Mouse (Mus musculus) heart, postnatal 0 days (tissue): Measurements from ENCODE around the gene Thap8. TPM values are rescaled to one million over a fixed set of nuclear protein-coding genes. Genes with fewer than 3 reads are reported as not detected.
"Not testable (repeated sequence)": the region's sequence is repeated elsewhere in the genome, so short reads cannot be mapped to it uniquely, and the experiment has no call there.

Source experiments
- ATAC-seq: fragments of 200-750 bp; cut with Nextera tagmentation; 2 replicates; pipeline ENCODE4 v1.8.0; 2017; ENCODE audit warnings: low read depth, moderate number of reproducible peaks, moderate library complexity; ENCODE audit not compliant: insufficient read depth
- DNase-seq: peaks from one replicate; pipeline ENCODE4 v3.0.0-alpha.2; 2016; ENCODE audit warnings: low spot score
- H3K27ac ChIP-seq: fragments of 300-500 bp; sonication (generic); 2 replicates; pipeline ENCODE4 v1.5.1; 2014; ENCODE audit warnings: low read depth, mild to moderate bottlenecking
- H3K27me3 ChIP-seq: fragments of 300-500 bp; sonication (generic); 2 replicates; pipeline ENCODE4 v1.6.1; 2014; ENCODE audit warnings: low read length, mixed read lengths; ENCODE audit not compliant: control insufficient read depth, insufficient read depth
- H3K36me3 ChIP-seq: fragments of 300-500 bp; sonication (generic); replicated peaks from 2 replicates; pipeline ENCODE4 v1.6.1; 2014; ENCODE audit warnings: low read length, mixed read lengths; ENCODE audit not compliant: control insufficient read depth, insufficient read depth
- H3K4me1 ChIP-seq: fragments of 300-500 bp; sonication (generic); 2 replicates; pipeline ENCODE4 v1.6.1; 2014; ENCODE audit warnings: antibody characterized with exemption; ENCODE audit not compliant: control insufficient read depth, insufficient read depth
- H3K4me2 ChIP-seq: fragments of 300-500 bp; sonication (generic); 2 replicates; pipeline ENCODE4 v1.6.1; 2014; ENCODE audit warnings: low read depth, mild to moderate bottlenecking, low read length, moderate library complexity
- H3K4me3 ChIP-seq: fragments of 300-500 bp; sonication (generic); 2 replicates; pipeline ENCODE4 v1.5.1; 2014; ENCODE audit warnings: low read depth, low read length
- H3K9ac ChIP-seq: fragments of 300-500 bp; sonication (generic); replicated peaks from 2 replicates; pipeline ENCODE4 v1.6.1; 2014; ENCODE audit warnings: low read depth, low read length, mixed read lengths
- H3K9me3 ChIP-seq: fragments of 300-500 bp; sonication (generic); replicated peaks from 2 replicates; pipeline ENCODE4 v1.6.1; 2016; ENCODE audit warnings: low read length; ENCODE audit not compliant: control insufficient read depth
- CTCF ChIP-seq: IDR thresholded peaks from 2 replicates; pipeline ENCODE4 v1.5.1; 2016; ENCODE audit warnings: antibody characterized with exemption, control low read depth, low read depth
- EP300 ChIP-seq: IDR thresholded peaks from 2 replicates; pipeline ENCODE4 v1.6.1; 2016; ENCODE audit warnings: antibody characterized with exemption, low read depth
- WGBS: fragments of 180-500 bp; shearing (Covaris S2); extraction: QIAGEN DNeasy Blood & Tissue Kit; methylation state at CpG from one replicate; pipeline ENCODE4 v1.1.7; 2014; 5-methylcytosine and 5-hydroxymethylcytosine counted together
- polyA plus RNA-seq: library from polyadenylated mRNA; unstranded; fragments of >200 nt; fragmentation: Nextera tagmentation; extraction: Ambion mirVana; gene quantifications from 2 replicates; pipeline ENCODE4 v1.2.1, GENCODE M21; 2015
- total RNA-seq: library from RNA; depleted of rRNA; stranded (reverse); fragments of >200 nt; gene quantifications from 2 replicates; pipeline ENCODE4 v1.2.3, GENCODE M21; 2014; ENCODE audit warnings: low replicate concordance

The Thap8 gene
- total and polyA plus RNA-seq, 2 experiments from 2014 or later, result 0.33 TPM; not detected in 1

- no peak overlapping the region for H3K27ac ChIP-seq
- 90% methylated on average over 15 of the region's 15 CpGs for WGBS
- no peak for DNase-seq
- H3K27me3 ChIP-seq, result no peaks in the 10 kb centered on the region
- ATAC-seq, result no peak
- H3K4me1 ChIP-seq, result peaks cover 9% of the 10 kb centered on the region
- no peak overlapping the region for H3K4me2 ChIP-seq
- no peak overlapping the region for H3K4me3 ChIP-seq
- no peak overlapping the region for H3K9ac ChIP-seq
- no peak for TF ChIP-seq CTCF
- no peak for TF ChIP-seq EP300
- H3K9me3 ChIP-seq, result no peaks in the 10 kb centered on the region
- H3K36me3 ChIP-seq, result peaks cover 14% of the 10 kb centered on the region
Measured at GRCm38 (mm10) chr7:30234276-30234858, 45.5 kb upstream of the Thap8 start.

GRCm38 (mm10) chr7:30235091-30235490 is 44.8 kb upstream of the Thap8 start:
- peaks cover 9% of the 10 kb centered on the region for H3K4me1 ChIP-seq
- no peak overlapping the region for H3K9ac ChIP-seq
- H3K27ac ChIP-seq, result no peak overlapping the region
- H3K4me3 ChIP-seq, result no peak overlapping the region
- no peaks in the 10 kb centered on the region for H3K9me3 ChIP-seq
- ATAC-seq, result no peak
- WGBS, result 84% methylated on average over 8 of the region's 8 CpGs
- H3K27me3 ChIP-seq, result no peaks in the 10 kb centered on the region
- H3K36me3 ChIP-seq, result peaks cover 9% of the 10 kb centered on the region
- no peak overlapping the region for H3K4me2 ChIP-seq
- TF ChIP-seq EP300, result no peak
- TF ChIP-seq CTCF, result no peak
- DNase-seq, result no peak

GRCm38 (mm10) chr7:30235625-30236024 is 44.3 kb upstream of the Thap8 start, which contains the start of gene Ovol3:
TSS of gene Ovol3 (minus strand) at chr7:30235725.
- Histone ChIP-seq H3K9me3 (no peaks in the 10 kb centered on the region), H3K4me1 (peaks cover 9% of the 10 kb centered on the region), H3K9ac (no peak within 1 kb of the TSS), H3K27ac (no peak within 1 kb of the TSS), H3K4me2 (no peak within 1 kb of the TSS), H3K36me3 (peaks cover 9% of the 10 kb centered on the region), H3K27me3 (no peaks in the 10 kb centered on the region), H3K4me3 (no peak within 1 kb of the TSS)
- ATAC-seq, result no peak
- 84% methylated on average over 4 of the region's 4 CpGs for WGBS
- TF ChIP-seq CTCF, result no peak
- no peak for TF ChIP-seq EP300
- DNase-seq, result no peak

GRCm38 (mm10) chr7:30237374-30237773 is 42.5 kb upstream of the Thap8 start:
- not testable (repeated sequence) for H3K4me3 ChIP-seq, DNase-seq, H3K9ac ChIP-seq, H3K4me2 ChIP-seq, H3K9me3 ChIP-seq, ATAC-seq, H3K27me3 ChIP-seq, H3K27ac ChIP-seq, H3K4me1 ChIP-seq
- H3K36me3 ChIP-seq, result peaks cover 22% of the 10 kb centered on the region
- 80% methylated on average over 3 of the region's 3 CpGs for WGBS

- Histone ChIP-seq H3K9ac (no peak overlapping the region), H3K27me3 (no peaks in the 10 kb centered on the region), H3K4me3 (no peak overlapping the region), H3K27ac (no peak overlapping the region), H3K4me1 (no peaks in the 10 kb centered on the region), H3K4me2 (no peak overlapping the region), H3K9me3 (no peaks in the 10 kb centered on the region), H3K36me3 (peaks cover 21% of the 10 kb centered on the region; the same call in 1 of the 2 replicates)
- no peak; the same call in 1 of the 2 replicates for ATAC-seq
- WGBS, result 79% methylated on average over 12 of the region's 12 CpGs
- no peak for DNase-seq
- TF ChIP-seq CTCF (no peak), EP300 (no peak)
Measured at GRCm38 (mm10) chr7:30251956-30252954, 27.6 kb upstream of the Thap8 start.
